Mouse (Mus musculus) lung, embryonic 14.5 days (tissue): ENCODE measurements around the gene Uxt. TPM values are rescaled to one million over a fixed set of nuclear protein-coding genes. Genes with fewer than 3 reads are reported as not detected.

Experiments
- ATAC-seq: fragments of 200-750 bp; cut with Nextera tagmentation; 2 replicates; pipeline ENCODE4 v1.8.0; 2017; ENCODE audit warnings: mild to moderate bottlenecking, moderate TSS enrichment, moderate library complexity; ENCODE audit not compliant: insufficient read depth
- DNase-seq: peaks from one replicate; pipeline ENCODE4 v3.0.0-alpha.2; 2015
- H3K27ac ChIP-seq: fragments of 300-500 bp; sonication (generic); 2 replicates; pipeline ENCODE4 v1.5.1; 2014; ENCODE audit warnings: low read depth, mild to moderate bottlenecking, moderate library complexity
- H3K27me3 ChIP-seq: fragments of 300-500 bp; sonication (generic); 2 replicates; pipeline ENCODE4 v1.6.1; 2014; ENCODE audit warnings: low read length, control low read depth; ENCODE audit not compliant: insufficient read depth
- H3K36me3 ChIP-seq: fragments of 300-500 bp; sonication (generic); 2 replicates; pipeline ENCODE4 v1.6.1; 2014; ENCODE audit warnings: control low read depth; ENCODE audit not compliant: insufficient read depth
- H3K4me1 ChIP-seq: fragments of 300-500 bp; sonication (generic); 2 replicates; pipeline ENCODE4 v1.6.1; 2014; ENCODE audit warnings: antibody characterized with exemption, control low read depth; ENCODE audit not compliant: insufficient read depth
- H3K4me2 ChIP-seq: fragments of 300-500 bp; sonication (generic); 2 replicates; pipeline ENCODE4 v1.6.1; 2014; ENCODE audit warnings: mild to moderate bottlenecking
- H3K4me3 ChIP-seq: fragments of 300-500 bp; sonication (generic); 2 replicates; pipeline ENCODE4 v1.5.1; 2014; ENCODE audit warnings: low read depth, low read length
- H3K9ac ChIP-seq: fragments of 300-500 bp; sonication (generic); 2 replicates; pipeline ENCODE4 v1.6.1; 2014
- H3K9me3 ChIP-seq: fragments of 300-500 bp; sonication (generic); 2 replicates; pipeline ENCODE4 v1.6.1; 2016; ENCODE audit warnings: low read depth, low read length, control low read depth
- CTCF ChIP-seq: IDR thresholded peaks from 2 replicates; pipeline ENCODE4 v1.5.1; 2016; ENCODE audit warnings: antibody characterized with exemption, low read depth
- WGBS: fragments of 180-500 bp; shearing (Covaris S2); extraction: QIAGEN DNeasy Blood & Tissue Kit; methylation state at CpG from one replicate; pipeline ENCODE4 v1.1.7; 2014; 5-methylcytosine and 5-hydroxymethylcytosine counted together
- polyA plus RNA-seq: library from polyadenylated mRNA; unstranded; fragments of >200 nt; fragmentation: Nextera tagmentation; extraction: Ambion mirVana; gene quantifications from 2 replicates; pipeline ENCODE4 v1.2.1, GENCODE M21; 2014

The Uxt gene
- polyA plus RNA-seq, 1 experiment from 2014 or later, result 53.2 TPM

GRCm38 (mm10) chrX:20924976-20925375 is 36.8 kb downstream of the Uxt start:
- H3K4me2 ChIP-seq, result no peak overlapping the region
- peaks cover 9% of the 10 kb centered on the region; the same call in 1 of the 2 replicates for H3K36me3 ChIP-seq
- DNase-seq (no peak), ATAC-seq (no peak)
- 0 out of 2 replicates have a peak, but pooled peaks cover 1% of the 10 kb centered on the region for H3K27me3 ChIP-seq
- H3K4me3 ChIP-seq, result no peak overlapping the region
- no peak overlapping the region for H3K27ac ChIP-seq
- no peaks in the 10 kb centered on the region for H3K4me1 ChIP-seq
- no peaks in the 10 kb centered on the region for H3K9me3 ChIP-seq
- no peak overlapping the region for H3K9ac ChIP-seq
- no peak for TF ChIP-seq CTCF

DNA sequence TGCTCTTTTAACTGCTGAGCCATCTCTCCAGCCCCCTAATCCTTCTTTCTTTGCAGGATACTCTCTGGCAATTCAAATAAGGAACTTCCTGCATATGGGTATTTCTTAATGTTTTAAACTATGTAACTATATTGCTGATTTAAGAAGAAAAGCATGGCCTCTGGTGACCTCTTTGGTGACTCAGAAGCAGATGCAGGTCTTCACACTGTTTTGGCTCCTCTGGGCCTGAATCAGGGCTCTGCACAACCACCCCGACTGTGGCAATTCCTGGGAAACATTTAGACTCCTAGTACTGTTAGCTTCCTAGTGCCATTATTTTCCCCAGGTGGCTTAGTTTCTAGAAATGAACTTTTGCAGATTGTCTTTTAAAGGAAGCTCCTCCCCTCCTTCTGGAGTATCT is 38.3 kb downstream of the Uxt start:
- Histone ChIP-seq H3K4me1 (no peaks in the 10 kb centered on the region), H3K9me3 (no peaks in the 10 kb centered on the region), H3K4me2 (no peak overlapping the region), H3K36me3 (peaks cover 9% of the 10 kb centered on the region; the same call in 1 of the 2 replicates), H3K27me3 (0 out of 2 replicates have a peak, but pooled peaks cover 3% of the 10 kb centered on the region), H3K9ac (no peak overlapping the region), H3K27ac (no peak overlapping the region), H3K4me3 (no peak overlapping the region)
- TF ChIP-seq CTCF, result no peak
- WGBS, result 74% methylated on average over 1 of the region's 1 CpGs
- DNase-seq (no peak), ATAC-seq (no peak)

DNA sequence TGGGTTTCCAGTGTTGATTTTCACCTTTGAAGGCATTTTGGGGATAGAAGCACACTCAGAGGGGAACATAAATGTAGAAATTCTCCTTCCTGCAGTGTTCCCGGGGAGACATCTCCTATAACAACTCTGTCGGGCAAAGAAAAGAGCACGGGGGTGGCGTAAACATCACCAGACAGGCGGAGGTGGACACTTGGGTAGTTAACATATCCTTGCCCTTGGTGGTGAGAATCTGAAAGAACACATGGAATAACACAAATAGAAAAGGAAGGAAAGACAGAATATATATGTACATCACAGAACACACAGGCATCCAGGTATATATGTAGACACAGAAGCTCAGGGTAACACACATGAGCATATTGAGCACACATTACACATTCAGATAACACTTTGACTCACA is 40.5 kb downstream of the Uxt start:
- H3K9ac ChIP-seq, result no peak overlapping the region
- no peak for ATAC-seq
- no peak for DNase-seq
- TF ChIP-seq CTCF, result no peak
- H3K36me3 ChIP-seq, result no peaks in the 10 kb centered on the region
- 0 out of 2 replicates have a peak, but pooled peaks cover 3% of the 10 kb centered on the region for H3K27me3 ChIP-seq
- 29% methylated on average over 5 of the region's 5 CpGs for WGBS
- H3K27ac ChIP-seq, result no peak overlapping the region
- no peaks in the 10 kb centered on the region for H3K4me1 ChIP-seq
- H3K9me3 ChIP-seq, result no peaks in the 10 kb centered on the region
- H3K4me3 ChIP-seq, result peak overlapping the region; percentile 34; the same call in 1 of the 2 replicates
- H3K4me2 ChIP-seq, result peak overlapping the region; percentile 75; the same call in 1 of the 2 replicates

DNA sequence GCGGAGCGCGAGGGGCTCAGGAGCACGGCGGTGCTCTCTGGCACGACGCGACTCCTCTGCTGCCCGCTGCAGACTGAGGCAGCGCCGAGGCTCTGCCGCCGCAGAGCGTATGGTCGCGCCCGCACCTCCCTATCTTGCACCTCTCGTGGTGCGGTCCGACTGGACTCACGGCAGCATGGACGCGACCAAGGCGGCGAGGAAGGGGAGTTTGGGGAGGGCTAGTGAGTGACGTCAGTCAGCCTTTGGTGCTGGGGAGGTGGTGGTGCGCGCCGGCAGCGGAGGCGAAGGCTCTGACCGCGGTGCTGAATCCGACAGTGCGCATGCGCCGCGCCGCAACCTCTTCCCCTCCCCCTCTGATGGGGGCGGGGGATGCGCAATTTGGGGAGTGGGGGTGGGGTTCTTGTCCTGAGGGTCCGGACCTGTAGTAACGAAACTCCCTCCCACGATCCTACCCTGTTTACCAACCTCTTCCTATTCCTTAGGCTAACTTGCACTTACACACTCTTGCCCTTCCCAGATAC is 40.9 kb downstream of the Uxt start, which contains the start of gene Syn1:
TSS of gene Syn1 (minus strand) at position 161 of the 521 bp plus-strand sequence.
- Histone ChIP-seq H3K4me2 (peak within 1 kb of the TSS; percentile 75), H3K27ac (no peak within 1 kb of the TSS), H3K27me3 (0 out of 2 replicates have a peak, but pooled peaks cover 3% of the 10 kb centered on the region), H3K9me3 (no peaks in the 10 kb centered on the region), H3K4me1 (no peaks in the 10 kb centered on the region), H3K9ac (no peak within 1 kb of the TSS), H3K4me3 (peak within 1 kb of the TSS; percentile 34), H3K36me3 (no peaks in the 10 kb centered on the region)
- whole genome bisulfite sequencing, result 12% methylated on average over 35 of the region's 44 CpGs
- DNase-seq, result peak; percentile 87
- TF ChIP-seq CTCF, result no peak
- peak; percentile 97 for ATAC-seq

DNA sequence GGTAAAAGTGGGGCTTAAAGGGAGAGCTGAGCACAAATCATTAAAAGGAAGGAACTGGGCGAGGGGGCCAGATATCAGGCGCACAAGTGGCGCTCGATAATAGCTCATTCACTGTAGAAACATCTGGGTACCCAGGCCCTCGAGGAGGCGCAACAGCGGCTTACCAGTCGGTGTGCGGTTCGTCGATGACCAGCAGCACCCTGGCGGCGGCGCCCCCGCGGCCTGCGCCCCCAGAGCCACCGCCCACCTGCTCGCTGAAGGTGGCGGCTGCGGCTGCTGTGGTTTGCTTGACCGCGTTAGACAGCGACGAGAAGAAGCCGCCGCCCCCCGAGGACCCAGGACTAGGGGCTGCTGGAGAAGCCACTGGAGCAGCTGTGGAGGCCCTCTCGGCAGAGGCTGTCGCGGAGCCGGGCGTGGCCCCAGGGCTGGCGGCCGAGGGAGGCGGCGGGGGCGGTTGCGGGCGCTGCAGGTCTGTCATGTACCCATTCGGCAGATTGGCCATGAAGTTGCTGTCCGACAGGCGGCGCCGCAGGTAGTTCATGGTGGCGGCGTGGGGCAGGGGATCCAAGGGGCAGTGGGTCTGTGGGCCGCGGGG is 41.5 kb downstream of the Uxt start:
- no peaks in the 10 kb centered on the region for H3K9me3 ChIP-seq
- DNase-seq, result no peak
- 0 out of 2 replicates have a peak, but pooled peaks cover 3% of the 10 kb centered on the region for H3K27me3 ChIP-seq
- H3K9ac ChIP-seq, result no peak overlapping the region
- peak; percentile 64 for ATAC-seq
- peak overlapping the region; percentile 34 for H3K4me3 ChIP-seq
- WGBS, result 12% methylated on average over 43 of the region's 49 CpGs
- no peak for TF ChIP-seq CTCF
- no peaks in the 10 kb centered on the region for H3K4me1 ChIP-seq
- no peaks in the 10 kb centered on the region for H3K36me3 ChIP-seq
- no peak overlapping the region for H3K27ac ChIP-seq
- H3K4me2 ChIP-seq, result peak overlapping the region; percentile 75

- no peaks in the 10 kb centered on the region for H3K4me1 ChIP-seq
- no peak overlapping the region for H3K4me3 ChIP-seq
- no peak overlapping the region for H3K9ac ChIP-seq
- no peak overlapping the region for H3K4me2 ChIP-seq
- no peak for ATAC-seq
- 0 out of 2 replicates have a peak, but pooled peaks cover 3% of the 10 kb centered on the region for H3K27me3 ChIP-seq
- DNase-seq, result no peak
- no peak for TF ChIP-seq CTCF
- no peaks in the 10 kb centered on the region for H3K36me3 ChIP-seq
- no peaks in the 10 kb centered on the region for H3K9me3 ChIP-seq
- H3K27ac ChIP-seq, result no peak overlapping the region
These were observed 46.7 kb downstream of the Uxt start for GRCm38 (mm10) chrX:20915075-20915474.

DNA sequence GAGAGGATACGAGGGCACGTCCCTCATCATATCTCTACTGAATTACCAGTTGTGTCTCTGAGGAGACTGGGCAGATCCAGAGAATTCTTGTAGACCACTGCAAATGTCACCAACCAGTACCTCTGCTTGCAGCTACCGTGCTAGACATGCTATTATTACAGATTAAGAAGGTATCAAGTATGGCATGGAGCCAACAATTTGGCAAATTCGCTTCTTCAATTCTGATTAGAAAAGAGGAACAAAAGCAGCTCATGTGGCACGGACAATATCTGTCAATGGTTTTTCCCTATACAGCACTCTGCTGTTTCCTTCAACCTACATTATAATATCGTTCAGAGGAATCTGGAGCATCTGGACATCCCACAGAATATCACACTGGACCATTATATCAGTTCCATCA is 48.1 kb downstream of the Uxt start:
- 81% methylated on average over 6 of the region's 6 CpGs for WGBS
- no peak overlapping the region for H3K9ac ChIP-seq
- H3K4me3 ChIP-seq, result no peak overlapping the region
- no peaks in the 10 kb centered on the region for H3K36me3 ChIP-seq
- no peak for TF ChIP-seq CTCF
- no peak overlapping the region for H3K4me2 ChIP-seq
- no peaks in the 10 kb centered on the region for H3K9me3 ChIP-seq
- H3K4me1 ChIP-seq, result no peaks in the 10 kb centered on the region
- H3K27me3 ChIP-seq, result no peaks in the 10 kb centered on the region
- no peak overlapping the region for H3K27ac ChIP-seq
- ATAC-seq, result no peak
- DNase-seq, result no peak
